Mouse (Mus musculus): Measurements from ENCODE around the gene Catsper4.

Gene Catsper4

DNA sequence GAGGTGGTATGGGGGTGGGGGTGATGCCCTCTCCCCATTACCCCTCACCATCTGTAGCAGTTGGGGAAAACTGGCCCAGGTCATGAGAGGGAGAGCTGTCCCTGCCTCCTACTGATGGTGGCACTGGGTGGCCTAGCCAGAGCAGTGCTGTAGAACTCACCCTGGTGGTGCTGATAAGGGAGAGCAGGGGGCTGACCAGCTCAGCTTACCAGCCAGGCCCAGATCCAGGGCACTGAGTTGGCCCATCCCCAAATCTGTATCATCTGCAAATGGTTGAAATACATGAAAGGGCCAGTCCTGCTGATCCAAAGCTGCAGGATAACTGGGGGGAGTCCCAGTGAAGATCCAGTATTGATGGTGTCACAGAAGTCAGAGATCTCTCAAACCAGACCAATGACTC lies 45.4 kb downstream of the Catsper4 start:
- no peak for DNase-seq (ENCODE audit: low spot score in 2 of 2)

DNA sequence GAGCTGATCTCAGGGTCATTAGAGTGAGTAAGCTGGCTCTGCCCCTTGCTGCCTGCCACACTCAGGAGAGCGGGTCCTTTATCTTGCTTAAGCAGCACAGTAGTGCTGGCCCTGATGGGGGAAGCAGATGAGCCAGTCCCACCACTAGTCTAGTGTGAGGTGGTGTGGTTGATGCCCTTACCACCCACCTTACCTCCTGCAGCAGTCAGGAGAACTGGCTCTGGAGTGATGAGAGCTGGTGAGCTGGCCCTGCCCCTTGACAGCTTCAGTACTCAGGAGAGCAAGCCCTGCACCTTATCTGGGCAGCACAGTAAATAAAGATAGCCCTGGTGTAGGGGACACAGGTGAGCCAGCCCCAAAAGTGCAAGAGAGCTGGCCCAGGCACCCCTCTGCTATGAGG lies 46.1 kb downstream of the Catsper4 start:
- no peak for DNase-seq (ENCODE audit: low spot score in 2 of 2)

GRCm38 (mm10) chr4:134172391-134172790 lies 54.8 kb downstream of the Catsper4 start:
- no peak for DNase-seq (ENCODE audit: low spot score in 2 of 2)

- DNase-seq (ENCODE audit: low spot score in 2 of 2), result no peak
Measured at GRCm38 (mm10) chr4:134166906-134167305, 60.3 kb downstream of the Catsper4 start.

- no peak for DNase-seq (ENCODE audit: low spot score in 2 of 2)
Measured at GRCm38 (mm10) chr4:134165548-134166465, 61.4 kb downstream of the Catsper4 start.

DNA sequence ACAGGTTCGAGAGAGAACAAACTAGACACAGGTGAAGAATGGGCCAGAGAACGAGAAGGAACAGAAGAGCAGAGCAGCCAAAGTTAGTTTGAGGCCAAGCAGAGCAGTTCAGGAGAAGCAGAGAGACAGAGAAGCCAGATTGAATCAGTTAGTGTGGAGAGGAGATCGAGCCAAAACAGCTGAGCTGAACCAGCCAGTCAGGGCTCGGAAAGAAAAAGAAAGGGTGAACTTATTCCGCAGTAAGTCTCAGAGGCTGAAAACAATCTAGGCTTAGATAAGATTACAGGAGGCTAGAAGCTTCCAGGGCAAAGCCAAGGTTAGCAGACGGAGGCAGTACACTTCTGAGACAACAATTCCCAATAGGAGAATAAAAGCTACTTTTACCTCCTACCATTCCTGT lies 62.2 kb downstream of the Catsper4 start:
- DNase-seq (ENCODE audit: low spot score in 2 of 2), result no peak

- no peak for DNase-seq (ENCODE audit: low spot score in 2 of 2)
Measured at GRCm38 (mm10) chr4:134164591-134164990, 62.6 kb downstream of the Catsper4 start.

Data from cerebellum, postnatal 4 days (tissue).